Mouse (Mus musculus) gastrocnemius, adult 18-20 months (tissue): ENCODE data around the gene Apbb1. TPM values are rescaled to one million over a fixed set of nuclear protein-coding genes. Genes with fewer than 3 reads are reported as not detected.

ENCODE experiments used
- DNase-seq: peaks from one replicate; pipeline ENCODE4 v3.0.0; 2021; ENCODE audit warnings: low spot score
- total RNA-seq, 2 experiments: library from RNA; stranded (reverse); gene quantifications; 2 replicates each; pipeline ENCODE4 v1.2.3; 2021

Apbb1 gene
- total RNA-seq, 2 experiments from 2014 or later = 7.4 to 7.5 TPM

DNA sequence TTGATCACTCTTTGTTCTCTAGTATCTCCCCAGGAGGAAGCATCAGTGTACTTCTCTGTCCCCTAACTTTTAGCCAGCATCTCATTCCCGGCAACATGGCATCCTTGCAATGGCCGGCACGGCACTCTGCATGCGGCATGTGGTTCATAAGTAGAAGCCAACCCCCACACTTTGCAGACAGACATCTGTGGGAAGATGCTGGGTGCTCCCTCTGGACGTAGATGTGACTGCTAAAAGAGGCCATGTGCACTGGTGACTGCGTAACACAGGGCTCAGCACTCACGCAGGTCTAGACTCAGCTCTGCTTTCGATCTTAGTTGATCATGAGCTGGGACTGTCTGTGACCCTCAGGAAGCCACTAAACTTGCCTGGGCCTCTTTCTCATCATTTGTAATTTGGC is 8.5 kb downstream of the Apbb1 start:
- DNase-seq = no peak

- no peak for DNase-seq
These were observed 10.7 kb downstream of the Apbb1 start for GRCm38 (mm10) chr7:105570756-105571155.

DNA sequence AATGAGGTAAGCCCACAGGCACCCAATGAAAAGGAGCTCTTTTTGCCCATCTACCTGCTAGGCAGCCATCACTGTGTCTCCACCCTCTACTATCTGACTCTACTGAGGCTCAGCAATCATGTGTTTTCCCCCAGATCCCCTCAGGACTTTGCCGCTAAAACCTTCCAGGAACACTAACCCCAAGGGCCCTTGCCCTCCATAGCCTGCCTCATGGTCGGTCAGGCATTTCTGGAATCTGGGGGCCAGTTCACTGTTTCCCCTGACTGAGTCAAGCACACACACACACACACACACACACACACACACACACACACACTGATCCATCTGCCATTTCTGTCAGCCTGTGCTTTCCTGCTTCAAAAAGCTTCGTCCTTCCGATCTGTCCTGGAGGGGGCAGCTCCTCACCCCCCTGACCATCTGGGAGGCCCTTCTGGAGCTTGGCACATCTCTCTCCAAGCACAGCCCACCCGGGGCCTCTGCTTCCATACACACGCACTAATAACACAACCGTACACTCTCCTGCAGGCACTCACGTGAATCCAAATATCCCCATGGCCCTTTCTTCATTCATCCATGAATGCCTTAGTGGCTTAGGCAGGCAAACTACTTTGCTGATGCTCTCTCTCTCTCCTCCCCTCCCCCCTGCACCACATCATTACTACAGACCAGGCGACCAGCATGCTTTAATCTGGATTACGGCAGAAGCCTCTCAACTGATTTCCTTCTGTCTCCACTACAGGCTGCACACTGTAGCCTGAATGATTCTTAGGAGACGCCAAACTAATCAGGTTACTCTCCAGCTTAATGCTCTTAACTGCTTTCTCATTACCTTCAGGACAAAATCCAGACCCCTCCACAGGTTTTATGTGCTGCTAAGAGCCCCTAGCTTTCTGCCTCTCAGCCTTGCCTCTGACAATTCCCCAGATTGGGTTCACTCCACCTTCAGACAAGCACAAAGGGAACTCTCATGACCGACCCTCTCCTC is 11.6 kb downstream of the Apbb1 start:
- no peak for DNase-seq

GRCm38 (mm10) chr7:105568988-105569471 is 12.4 kb downstream of the Apbb1 start:
- DNase-seq = no peak

DNA sequence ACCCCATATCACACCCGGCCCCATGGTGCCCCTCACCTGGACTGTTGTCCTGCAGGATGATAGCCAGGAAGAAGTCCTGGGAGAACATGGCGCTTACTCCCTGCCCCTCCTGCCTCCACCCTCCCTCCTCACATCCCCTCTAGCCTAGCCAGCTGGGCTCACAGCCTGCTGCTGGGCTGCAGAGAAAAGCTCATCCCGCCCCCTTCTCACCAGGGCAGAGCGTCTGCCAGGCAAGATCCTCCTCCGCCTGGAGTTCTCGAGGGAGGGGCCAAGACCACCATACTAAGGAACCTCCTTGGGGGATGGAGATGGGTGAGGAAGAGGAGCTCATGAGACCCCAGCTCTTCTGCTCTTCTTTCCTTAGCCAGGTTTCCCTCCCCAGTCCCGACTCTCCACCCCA is 12.9 kb downstream of the Apbb1 start:
- DNase-seq = no peak

GRCm38 (mm10) chr7:105565071-105565836 is 16.2 kb downstream of the Apbb1 start:
- DNase-seq = no peak

- no peak for DNase-seq
These were observed 18.1 kb downstream of the Apbb1 start for GRCm38 (mm10) chr7:105563367-105563766.

DNA sequence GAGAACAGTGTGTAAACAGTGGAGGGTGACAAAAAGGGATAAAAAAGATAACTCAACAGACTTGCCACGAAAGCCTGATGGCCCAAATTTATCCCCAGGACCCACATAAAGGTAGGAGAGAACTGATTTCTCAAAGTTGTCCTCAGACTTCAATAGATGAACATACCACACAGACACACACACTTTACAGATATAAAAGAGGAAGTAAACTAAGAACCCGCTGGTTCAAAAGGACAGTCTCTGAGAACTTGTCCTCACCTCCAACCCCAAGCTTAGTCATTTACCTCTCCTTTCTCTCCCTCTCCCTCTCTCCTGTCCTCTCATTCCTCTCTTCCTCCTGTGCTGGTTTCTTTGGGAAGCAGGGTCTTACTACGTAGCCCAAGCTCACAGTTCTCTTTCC is 19.1 kb downstream of the Apbb1 start:
- DNase-seq = no peak

GRCm38 (mm10) chr7:105559016-105559415 is 22.4 kb downstream of the Apbb1 start:
- DNase-seq = no peak

GRCm38 (mm10) chr7:105557671-105558070 is 23.8 kb downstream of the Apbb1 start:
- DNase-seq = no peak

GRCm38 (mm10) chr7:105556406-105556805 is 25.0 kb downstream of the Apbb1 start:
- no peak for DNase-seq

- DNase-seq = no peak
These were observed 25.9 kb downstream of the Apbb1 start for GRCm38 (mm10) chr7:105555571-105555970.

- DNase-seq = peak; percentile 93
These were observed 27.1 kb downstream of the Apbb1 start, which contains the start of gene Smpd1 for GRCm38 (mm10) chr7:105554212-105554942. Gene Smpd1, plus strand, starts transcription at chr7:105554360.

GRCm38 (mm10) chr7:105553456-105554211 is 27.8 kb downstream of the Apbb1 start:
- DNase-seq = no peak

- DNase-seq = no peak
These were observed 32.4 kb downstream of the Apbb1 start for GRCm38 (mm10) chr7:105549035-105549434.

GRCm38 (mm10) chr7:105547970-105548369 is 33.5 kb downstream of the Apbb1 start:
- no peak for DNase-seq

DNA sequence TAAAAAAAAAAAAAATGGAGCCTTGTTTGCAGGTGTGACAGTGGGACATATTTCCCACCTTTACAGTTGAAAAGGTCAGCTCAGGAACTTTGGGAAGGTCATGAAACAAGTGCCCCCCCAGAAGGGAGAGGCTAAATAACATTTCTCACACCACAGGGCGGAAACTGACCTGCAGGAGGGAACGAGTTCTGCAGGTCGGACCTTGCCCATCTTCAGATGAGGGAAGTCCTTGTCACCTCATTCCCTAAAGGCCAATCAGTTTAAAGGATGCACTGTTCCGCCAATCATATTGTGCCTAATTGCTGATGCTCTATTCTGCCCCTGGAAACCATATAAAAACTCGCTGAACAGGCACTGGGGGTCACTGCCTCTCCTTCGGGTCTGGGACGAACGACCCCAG is 35.5 kb downstream of the Apbb1 start:
- no peak for DNase-seq

- DNase-seq = no peak
These were observed 47.3 kb downstream of the Apbb1 start for GRCm38 (mm10) chr7:105534162-105534561.

GRCm38 (mm10) chr7:105528094-105528493 is 53.4 kb downstream of the Apbb1 start:
- DNase-seq = no peak

DNA sequence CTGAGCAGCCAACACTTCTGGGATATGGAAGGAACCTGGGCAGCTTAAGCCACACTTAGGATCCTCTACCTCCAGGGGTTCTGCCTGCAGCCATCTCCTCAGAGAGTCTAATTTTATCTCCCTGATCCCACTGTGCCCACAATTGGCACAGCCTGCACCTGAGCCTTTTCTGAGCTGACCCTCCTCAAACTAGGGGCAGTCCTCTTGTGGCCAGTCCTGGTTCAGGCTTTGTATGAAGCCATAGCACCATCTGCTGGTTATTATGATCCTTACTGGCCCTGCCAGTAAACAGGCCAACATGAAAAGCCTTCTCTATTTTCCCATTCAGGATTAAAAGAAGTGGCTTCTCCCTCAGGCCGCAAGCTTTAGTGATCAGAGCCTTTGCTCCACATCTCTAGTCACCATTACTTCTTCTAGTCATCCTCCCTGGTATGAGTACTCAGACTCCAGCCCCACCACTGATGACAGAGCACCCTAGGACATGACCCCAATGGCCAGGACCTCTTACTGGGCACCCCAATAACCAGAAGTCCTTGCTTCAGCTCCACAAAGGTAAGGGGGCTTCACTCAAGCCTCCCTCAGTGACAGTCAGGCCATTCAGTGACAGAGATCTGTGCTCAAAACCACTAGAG is 54.0 kb downstream of the Apbb1 start:
- peak; percentile 14 for DNase-seq
